Mouse (Mus musculus) liver, embryonic 11.5 days (tissue): Measurements from ENCODE around the gene Dram1. TPM values are rescaled to one million over a fixed set of nuclear protein-coding genes. Genes with fewer than 3 reads are reported as not detected.

ENCODE experiments used
- ATAC-seq: fragments of 200-750 bp; cut with Nextera tagmentation; replicated peaks from 2 replicates; pipeline ENCODE4 v1.8.0; 2017; ENCODE audit warnings: moderate number of reproducible peaks, mild to moderate bottlenecking, moderate TSS enrichment, moderate library complexity; ENCODE audit not compliant: low FRiP score
- DNase-seq: peaks from one replicate; pipeline ENCODE4 v3.0.0-alpha.2; 2017; ENCODE audit warnings: low spot score
- H3K27ac ChIP-seq: fragments of 300-500 bp; sonication (generic); 2 replicates; pipeline ENCODE4 v1.5.1; 2014; ENCODE audit warnings: mild to moderate bottlenecking, low read depth, low read length, control low read depth
- H3K27me3 ChIP-seq: fragments of 300-500 bp; sonication (generic); replicated peaks from 2 replicates; pipeline ENCODE4 v1.6.1; 2014; ENCODE audit warnings: low read length, mixed read lengths; ENCODE audit not compliant: control insufficient read depth, insufficient read depth
- H3K36me3 ChIP-seq: fragments of 300-500 bp; sonication (generic); 2 replicates; pipeline ENCODE4 v1.6.1; 2014; ENCODE audit warnings: mild to moderate bottlenecking, low read length, moderate library complexity, mixed read lengths; ENCODE audit not compliant: control insufficient read depth, insufficient read depth
- H3K4me1 ChIP-seq: fragments of 300-500 bp; sonication (generic); replicated peaks from 2 replicates; pipeline ENCODE4 v1.6.1; 2014; ENCODE audit warnings: low read length, mixed read lengths; ENCODE audit not compliant: control insufficient read depth, insufficient read depth
- H3K4me2 ChIP-seq: fragments of 300-500 bp; sonication (generic); 2 replicates; pipeline ENCODE4 v1.6.1; 2014; ENCODE audit warnings: mild to moderate bottlenecking, control low read depth, moderate library complexity
- H3K4me3 ChIP-seq: fragments of 300-500 bp; sonication (generic); 2 replicates; pipeline ENCODE4 v1.5.1; 2014; ENCODE audit warnings: low read depth, low read length, control low read depth
- H3K9ac ChIP-seq: fragments of 300-500 bp; sonication (generic); 2 replicates; pipeline ENCODE4 v1.6.1; 2014; ENCODE audit warnings: low read depth, low read length, control low read depth
- H3K9me3 ChIP-seq: fragments of 300-500 bp; sonication (generic); 2 replicates; pipeline ENCODE4 v1.6.1; 2016; ENCODE audit warnings: low read length, inconsistent platforms, mixed read lengths; ENCODE audit not compliant: control insufficient read depth
- WGBS: fragments of 180-500 bp; shearing (Covaris S2); extraction: QIAGEN DNeasy Blood & Tissue Kit; methylation state at CpG from one replicate; pipeline ENCODE4 v1.1.7; 2014; 5-methylcytosine and 5-hydroxymethylcytosine counted together
- polyA plus RNA-seq: library from polyadenylated mRNA; unstranded; fragments of >200 nt; fragmentation: Nextera tagmentation; extraction: Ambion mirVana; gene quantifications from 2 replicates; pipeline ENCODE4 v1.2.1, GENCODE M21; 2014

Gene Dram1
- polyA plus RNA-seq, 1 experiment from 2014 or later = 0.99 TPM

DNA sequence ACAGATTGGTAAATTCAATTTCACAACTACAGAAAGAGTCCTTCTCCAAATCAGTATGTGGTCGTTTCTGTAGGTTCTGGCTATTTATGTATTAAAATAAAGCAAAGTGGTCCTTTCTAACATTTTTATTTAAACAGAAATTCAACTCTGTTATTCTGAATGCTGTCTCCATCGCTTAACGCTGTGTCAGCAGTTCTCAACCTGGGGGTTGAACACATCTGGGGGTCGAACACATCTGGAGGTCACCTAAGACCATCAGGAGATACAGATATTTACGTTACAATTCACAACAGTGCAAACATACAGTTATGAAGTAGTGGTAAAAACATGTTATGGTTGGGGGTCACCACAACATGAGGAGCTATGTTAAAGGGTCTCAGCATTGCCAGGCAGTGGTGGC, 104.8 kb downstream of the Dram1 start:
- Histone ChIP-seq H3K4me1 (no peaks in the 10 kb centered on the region), H3K36me3 (no peaks in the 10 kb centered on the region), H3K4me2 (no peak overlapping the region), H3K9ac (no peak overlapping the region), H3K9me3 (no peaks in the 10 kb centered on the region), H3K4me3 (no peak overlapping the region), H3K27me3 (no peaks in the 10 kb centered on the region), H3K27ac (no peak overlapping the region)
- ATAC-seq (no peak), DNase-seq (no peak)
- 85% methylated on average over 5 of the region's 5 CpGs for WGBS

Other genes with a start within 250 kb of the Dram1 start
- gene Parpbp, start 232.1 kb downstream of the Dram1 start, polyA plus RNA-seq = 18.0 and 18.4 TPM in 2 replicates
- gene Nup37, start 232.1 kb downstream of the Dram1 start, polyA plus RNA-seq = 95.6 and 103 TPM in 2 replicates
- gene Washc3, start 178.0 kb downstream of the Dram1 start, polyA plus RNA-seq = 56.6 and 58.7 TPM in 2 replicates
- 10.1 and 11.4 TPM in 2 replicates for gene Gnptab, start 52 bp upstream of the Dram1 start, polyA plus RNA-seq
- gene Sycp3, start 80.5 kb upstream of the Dram1 start, polyA plus RNA-seq = not detected in 2 replicates
- gene Chpt1, start 125.0 kb upstream of the Dram1 start, polyA plus RNA-seq = 11.5 and 12.0 TPM in 2 replicates
- gene Mybpc1, start 226.1 kb upstream of the Dram1 start, polyA plus RNA-seq = 0.10 and 1.1 TPM in 2 replicates